Mouse (Mus musculus) hindbrain, embryonic 16.5 days (tissue): ENCODE measurements around the gene Chuk. TPM values are rescaled to one million over a fixed set of nuclear protein-coding genes. Genes with fewer than 3 reads are reported as not detected.
"Not testable (repeated sequence)": the region's sequence is repeated elsewhere in the genome, so short reads cannot be mapped to it uniquely, and the experiment has no call there.

Experiments used
- ATAC-seq: fragments of 200-750 bp; cut with Nextera tagmentation; 2 replicates; pipeline ENCODE4 v1.8.0; 2017; ENCODE audit warnings: moderate TSS enrichment, moderate library complexity
- H3K27ac ChIP-seq: fragments of 300-500 bp; sonication (generic); 2 replicates; pipeline ENCODE4 v1.5.1; 2014; ENCODE audit warnings: low read depth, mild to moderate bottlenecking, control low read depth, low read length, moderate library complexity
- H3K27me3 ChIP-seq: fragments of 300-500 bp; sonication (generic); replicated peaks from 2 replicates; pipeline ENCODE4 v1.6.1; 2014; ENCODE audit warnings: low read length; ENCODE audit not compliant: control insufficient read depth, insufficient read depth
- H3K36me3 ChIP-seq: fragments of 300-500 bp; sonication (generic); 2 replicates; pipeline ENCODE4 v1.6.1; 2014; ENCODE audit warnings: mild to moderate bottlenecking, low read length, moderate library complexity, mixed read lengths; ENCODE audit not compliant: control insufficient read depth, insufficient read depth
- H3K4me1 ChIP-seq: fragments of 300-500 bp; sonication (generic); 2 replicates; pipeline ENCODE4 v1.6.1; 2014; ENCODE audit warnings: low read depth, low read length; ENCODE audit not compliant: control insufficient read depth, insufficient read depth
- H3K4me2 ChIP-seq: fragments of 300-500 bp; sonication (generic); 2 replicates; pipeline ENCODE4 v1.6.1; 2014; ENCODE audit warnings: mild to moderate bottlenecking, low read length, control low read depth, moderate library complexity
- H3K4me3 ChIP-seq: fragments of 300-500 bp; sonication (generic); 2 replicates; pipeline ENCODE4 v1.5.1; 2014; ENCODE audit warnings: mild to moderate bottlenecking, low read length, control low read depth, moderate library complexity
- H3K9ac ChIP-seq: fragments of 300-500 bp; sonication (generic); 2 replicates; pipeline ENCODE4 v1.6.1; 2014; ENCODE audit warnings: low read depth, mild to moderate bottlenecking, control low read depth, low read length, moderate library complexity
- H3K9me3 ChIP-seq: fragments of 300-500 bp; sonication (generic); 2 replicates; pipeline ENCODE4 v1.6.1; 2014; ENCODE audit warnings: mild to moderate bottlenecking, low read length, moderate library complexity; ENCODE audit not compliant: control insufficient read depth
- WGBS: fragments of 180-500 bp; shearing (Covaris S2); extraction: QIAGEN DNeasy Blood & Tissue Kit; methylation state at CpG from one replicate; pipeline ENCODE4 v1.1.7; 2014; 5-methylcytosine and 5-hydroxymethylcytosine counted together
- polyA plus RNA-seq: library from polyadenylated mRNA; unstranded; fragments of >200 nt; fragmentation: Nextera tagmentation; extraction: Ambion mirVana; gene quantifications from 2 replicates; pipeline ENCODE4 v1.2.1, GENCODE M21; 2015

Gene Chuk
- polyA plus RNA-seq, 1 experiment from 2014 or later, result 54.3 TPM

GRCm38 (mm10) chr19:44144366-44144765 is 37.1 kb upstream of the Chuk start:
- no peak overlapping the region for H3K9ac ChIP-seq
- ATAC-seq, result no peak
- peaks cover 4% of the 10 kb centered on the region; the same call in 1 of the 2 replicates for H3K27me3 ChIP-seq
- H3K27ac ChIP-seq, result no peak overlapping the region
- H3K4me2 ChIP-seq, result no peak overlapping the region
- H3K4me1 ChIP-seq, result peaks cover 11% of the 10 kb centered on the region
- H3K36me3 ChIP-seq, result peaks cover 22% of the 10 kb centered on the region
- WGBS, result 91% methylated on average over 9 of the region's 9 CpGs
- no peak overlapping the region for H3K4me3 ChIP-seq
- H3K9me3 ChIP-seq, result no peaks in the 10 kb centered on the region; the same call in 1 of the 2 replicates

DNA sequence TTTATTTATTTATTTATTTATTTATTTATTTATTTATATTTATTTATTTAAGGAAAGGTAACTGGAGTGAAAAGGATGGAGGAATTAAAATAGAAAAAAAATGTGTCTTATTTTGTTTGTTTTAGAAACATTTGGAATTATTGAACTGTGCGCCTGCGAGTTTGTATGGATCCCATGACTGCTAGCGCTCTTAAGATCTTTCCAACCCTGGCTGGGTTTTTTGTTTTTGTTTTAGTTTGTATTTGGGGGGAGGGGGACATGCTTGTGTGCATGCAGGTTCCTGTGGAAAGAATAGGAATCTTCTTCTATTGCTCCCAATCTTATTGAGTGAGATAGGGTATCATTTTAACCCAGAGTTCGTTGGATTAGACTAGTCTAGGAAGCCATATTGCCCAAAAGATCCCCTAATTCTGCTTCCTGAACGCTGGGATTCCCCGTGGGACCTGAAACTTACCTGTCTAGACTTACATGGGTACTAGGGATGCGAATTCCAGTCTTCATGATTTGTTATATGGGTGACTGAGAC is 28.7 kb upstream of the Chuk start:
- H3K4me3 ChIP-seq, result peak overlapping the region; percentile 87
- H3K36me3 ChIP-seq, result peaks cover 17% of the 10 kb centered on the region
- H3K9ac ChIP-seq, result peak overlapping the region; percentile 45; the same call in 1 of the 2 replicates
- peak overlapping the region; percentile 66 for H3K4me2 ChIP-seq
- no peaks in the 10 kb centered on the region for H3K9me3 ChIP-seq
- H3K27ac ChIP-seq, result peak overlapping the region; percentile 49
- ATAC-seq, result peak; percentile 31; the same call in 1 of the 2 replicates
- 29% methylated on average over 7 of the region's 7 CpGs for WGBS
- H3K4me1 ChIP-seq, result peaks cover 6% of the 10 kb centered on the region
- H3K27me3 ChIP-seq, result no peaks in the 10 kb centered on the region

DNA sequence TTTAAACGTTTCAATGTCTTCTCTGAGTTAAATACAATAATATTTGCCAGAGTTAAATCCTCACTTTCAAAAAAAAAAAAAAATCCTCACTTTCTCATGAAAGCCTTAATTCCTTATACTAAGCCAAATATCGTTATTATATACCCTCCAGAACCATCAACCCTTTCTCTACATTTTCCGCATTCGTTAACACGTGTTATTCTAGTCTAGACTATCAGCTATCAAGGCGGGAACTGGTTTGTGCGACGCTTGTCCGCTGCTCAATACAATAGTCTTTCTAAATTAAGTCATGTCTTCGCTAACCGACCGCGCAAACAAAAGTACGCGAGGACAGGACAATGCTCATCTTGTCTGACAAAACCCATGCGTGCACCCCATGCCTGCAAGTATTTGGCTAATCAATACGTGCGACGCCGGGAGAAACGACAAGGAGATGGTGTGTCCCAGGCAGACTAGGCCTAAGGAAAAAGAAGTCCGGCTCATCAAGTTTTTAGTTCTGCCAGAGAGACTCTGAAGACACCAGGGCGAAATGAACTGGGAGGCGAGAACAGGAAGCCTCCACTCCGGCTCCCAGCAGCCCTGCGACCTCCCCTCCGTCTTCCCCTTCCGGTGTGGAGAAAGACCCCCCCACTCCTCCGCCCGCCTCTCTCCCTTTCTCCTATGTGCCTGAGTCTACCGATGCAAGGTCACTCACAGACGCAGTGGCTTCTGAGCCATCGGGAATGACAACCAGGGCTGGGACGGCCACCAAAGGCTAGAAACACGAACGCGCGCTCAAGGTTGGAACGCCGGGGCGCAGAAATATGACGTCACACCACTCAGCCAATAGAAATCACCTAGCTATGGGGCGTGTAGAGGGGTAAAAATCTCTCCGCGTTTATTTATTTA is 28.0 kb upstream of the Chuk start, which contains the start of gene Cwf19l1:
Gene Cwf19l1, minus strand, starts transcription at position 805 of the 888 bp plus-strand sequence.
- peaks cover 16% of the 10 kb centered on the region for H3K36me3 ChIP-seq
- H3K9me3 ChIP-seq, result no peaks in the 10 kb centered on the region
- peak within 1 kb of the TSS; percentile 94 for H3K27ac ChIP-seq
- peak within 1 kb of the TSS; percentile 85 for H3K4me2 ChIP-seq
- peak within 1 kb of the TSS; percentile 80 for H3K9ac ChIP-seq
- peaks cover 6% of the 10 kb centered on the region for H3K4me1 ChIP-seq
- ATAC-seq, result peak; percentile 95
- whole genome bisulfite sequencing, result under 1% methylated on average over 44 of the region's 45 CpGs
- peak within 1 kb of the TSS; percentile 87 for H3K4me3 ChIP-seq
- H3K27me3 ChIP-seq, result no peaks in the 10 kb centered on the region

- Histone ChIP-seq H3K27ac (no peak overlapping the region), H3K4me2 (no peak overlapping the region), H3K9me3 (no peaks in the 10 kb centered on the region), H3K4me1 (peaks cover 6% of the 10 kb centered on the region), H3K36me3 (peaks cover 8% of the 10 kb centered on the region), H3K27me3 (no peaks in the 10 kb centered on the region), H3K9ac (no peak overlapping the region), H3K4me3 (no peak overlapping the region)
- 93% methylated on average over 5 of the region's 5 CpGs for WGBS
- ATAC-seq, result no peak
Observed at GRCm38 (mm10) chr19:44132917-44133316, 25.6 kb upstream of the Chuk start.

- no peak overlapping the region for H3K27ac ChIP-seq
- no peaks in the 10 kb centered on the region for H3K4me1 ChIP-seq
- peaks cover 31% of the 10 kb centered on the region for H3K36me3 ChIP-seq
- no peaks in the 10 kb centered on the region for H3K27me3 ChIP-seq
- no peak overlapping the region for H3K4me2 ChIP-seq
- H3K9me3 ChIP-seq, result no peaks in the 10 kb centered on the region
- WGBS, result 92% methylated on average over 2 of the region's 2 CpGs
- ATAC-seq, result no peak
- no peak overlapping the region for H3K9ac ChIP-seq
- no peak overlapping the region for H3K4me3 ChIP-seq
Observed at GRCm38 (mm10) chr19:44128560-44128959, 21.3 kb upstream of the Chuk start.

DNA sequence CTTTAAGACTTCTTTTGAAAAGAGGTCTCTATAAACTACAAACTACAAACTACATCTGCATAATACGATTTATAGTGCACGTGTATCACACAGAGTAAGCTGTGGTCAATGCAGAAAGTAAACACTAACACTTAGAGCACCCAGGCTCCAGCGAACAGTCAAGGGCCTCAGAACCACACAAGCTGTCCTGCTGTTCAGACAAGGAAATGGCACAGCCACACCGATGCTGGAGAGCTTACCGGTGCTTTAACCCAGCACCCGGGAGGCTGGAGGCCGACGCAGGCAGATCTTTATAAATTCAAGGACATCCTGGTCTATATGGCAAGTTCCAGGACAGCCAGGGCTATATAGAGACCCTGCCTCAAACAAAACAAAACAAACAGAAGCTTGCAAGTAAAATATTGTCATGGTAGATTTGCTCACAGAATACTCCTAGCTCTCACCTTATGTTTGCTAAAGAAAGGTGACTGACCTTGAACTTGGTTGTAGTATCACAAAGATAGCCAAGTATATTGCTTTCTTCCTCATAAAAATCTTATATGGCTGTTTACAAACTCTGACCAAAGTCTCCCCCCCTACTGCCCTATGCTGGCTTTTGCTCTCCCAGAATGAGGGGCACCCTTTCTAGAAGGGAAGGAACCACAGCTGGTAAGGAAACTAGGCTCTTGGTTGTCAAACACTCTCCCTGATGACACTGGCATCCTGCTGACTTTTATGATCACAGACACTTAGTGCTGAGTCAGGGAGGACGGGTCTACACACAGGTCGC is 20.6 kb upstream of the Chuk start:
- H3K36me3 ChIP-seq, result peaks cover 35% of the 10 kb centered on the region
- no peak overlapping the region for H3K4me3 ChIP-seq
- H3K27me3 ChIP-seq, result no peaks in the 10 kb centered on the region
- no peaks in the 10 kb centered on the region for H3K9me3 ChIP-seq
- H3K9ac ChIP-seq, result no peak overlapping the region
- H3K27ac ChIP-seq, result no peak overlapping the region
- no peak for ATAC-seq
- no peaks in the 10 kb centered on the region for H3K4me1 ChIP-seq
- H3K4me2 ChIP-seq, result no peak overlapping the region
- 91% methylated on average over 10 of the region's 10 CpGs for WGBS

DNA sequence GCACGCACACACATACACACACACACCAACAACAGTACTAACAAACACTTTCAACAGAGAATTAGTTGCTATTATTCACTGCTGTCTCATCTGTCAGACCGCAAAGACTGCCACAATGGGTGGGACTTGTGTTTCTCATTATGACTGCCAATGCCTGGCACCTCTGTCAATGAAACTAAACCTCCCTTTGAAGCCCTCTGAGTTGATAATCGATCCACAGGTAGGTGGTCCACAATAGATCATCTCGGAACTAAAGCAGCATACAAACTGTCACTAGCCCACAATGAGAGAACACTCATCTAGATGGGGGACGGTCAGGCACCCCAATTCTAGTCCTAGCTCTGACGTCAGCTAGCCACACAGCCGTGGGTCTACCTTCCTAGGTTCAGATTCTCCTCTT is 13.9 kb upstream of the Chuk start:
- H3K27ac ChIP-seq, result no peak overlapping the region
- H3K4me3 ChIP-seq, result no peak overlapping the region
- H3K27me3 ChIP-seq, result no peaks in the 10 kb centered on the region
- H3K4me1 ChIP-seq, result no peaks in the 10 kb centered on the region
- WGBS, result 88% methylated on average over 7 of the region's 7 CpGs
- no peak overlapping the region for H3K4me2 ChIP-seq
- H3K9me3 ChIP-seq, result no peaks in the 10 kb centered on the region
- no peak overlapping the region for H3K9ac ChIP-seq
- H3K36me3 ChIP-seq, result peaks cover 18% of the 10 kb centered on the region
- ATAC-seq, result no peak

- not testable (repeated sequence) for H3K4me2 ChIP-seq, H3K9me3 ChIP-seq, H3K9ac ChIP-seq, H3K27ac ChIP-seq, H3K4me1 ChIP-seq, H3K4me3 ChIP-seq, ATAC-seq, H3K27me3 ChIP-seq
- H3K36me3 ChIP-seq, result peaks cover 18% of the 10 kb centered on the region
- 91% methylated on average over 7 of the region's 9 CpGs for WGBS
Observed at GRCm38 (mm10) chr19:44120686-44121085, 13.4 kb upstream of the Chuk start.

- Histone ChIP-seq H3K9ac (no peak overlapping the region), H3K36me3 (peaks cover 19% of the 10 kb centered on the region), H3K4me1 (no peaks in the 10 kb centered on the region), H3K4me2 (no peak overlapping the region), H3K9me3 (no peaks in the 10 kb centered on the region), H3K4me3 (no peak overlapping the region), H3K27ac (no peak overlapping the region), H3K27me3 (no peaks in the 10 kb centered on the region)
- no peak for ATAC-seq
Observed at GRCm38 (mm10) chr19:44117793-44118192, 10.5 kb upstream of the Chuk start.
